Mouse (Mus musculus) adrenal gland (tissue): ENCODE measurements around the gene Capzb.

Source experiments
- intact Hi-C: fragments of 180-260 bp; cut with DNase I; formaldehyde crosslinking; loops from one replicate; pipeline ENCODE4 v1.15.1; 2025

Capzb gene

GRCm38 (mm10) chr4:139258621-139259301, 66.1 kb downstream of the Capzb start:
- intact Hi-C loops = no loop called here

DNA sequence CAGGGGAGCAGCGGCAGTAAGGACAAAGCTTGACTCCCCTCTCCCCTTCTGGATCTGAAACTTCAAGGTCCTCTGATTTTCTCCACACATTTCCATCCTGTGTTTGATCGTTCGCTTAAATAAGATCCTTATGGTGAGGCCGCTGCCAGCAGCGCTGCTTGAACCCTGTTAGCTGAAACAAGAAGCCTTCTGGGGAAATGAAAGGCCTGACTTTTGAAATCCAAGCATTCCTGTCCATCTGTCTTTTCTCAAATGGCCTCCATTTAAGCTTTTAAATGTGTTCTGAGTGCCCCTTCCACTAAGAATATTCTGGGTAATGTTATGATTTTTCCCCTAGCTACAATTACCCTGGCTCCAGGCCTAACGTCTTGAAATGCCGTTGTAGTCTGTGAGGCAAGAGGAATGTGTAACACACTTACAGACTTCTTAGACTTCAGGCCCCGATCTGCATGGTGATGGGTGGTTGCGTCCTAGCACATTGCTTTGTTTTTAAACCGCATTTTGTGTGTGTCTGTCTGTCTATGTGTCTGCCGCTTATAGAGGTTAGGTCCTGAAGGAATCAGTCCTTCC, 66.7 kb downstream of the Capzb start:
- intact Hi-C loops = no loop called here

DNA sequence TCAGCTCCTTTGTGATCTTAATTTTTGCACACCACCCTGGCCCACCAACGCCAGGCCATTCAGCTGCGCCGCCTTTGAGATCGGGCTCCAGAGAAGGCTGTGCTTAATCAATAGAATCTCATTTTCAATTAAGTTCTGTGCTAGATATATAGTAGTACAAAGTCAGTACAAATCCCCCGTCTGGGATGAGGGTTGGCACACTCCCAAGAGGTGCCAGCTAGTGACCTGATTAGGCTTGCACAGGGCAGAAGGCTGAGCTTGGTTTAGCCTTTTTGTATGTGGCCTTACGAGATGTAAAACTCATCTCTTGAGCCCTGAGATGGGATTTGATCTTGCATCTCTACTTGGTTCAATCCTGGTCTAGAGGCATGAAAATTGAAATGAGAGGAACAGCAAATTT, 70.3 kb downstream of the Capzb start:
- intact Hi-C loops = no loop called here

- intact Hi-C loops = no loop called here
Measured at GRCm38 (mm10) chr4:139265783-139266499, 73.2 kb downstream of the Capzb start.

- intact Hi-C loops = no loop called here
Measured at GRCm38 (mm10) chr4:139266500-139266865, 73.8 kb downstream of the Capzb start.

DNA sequence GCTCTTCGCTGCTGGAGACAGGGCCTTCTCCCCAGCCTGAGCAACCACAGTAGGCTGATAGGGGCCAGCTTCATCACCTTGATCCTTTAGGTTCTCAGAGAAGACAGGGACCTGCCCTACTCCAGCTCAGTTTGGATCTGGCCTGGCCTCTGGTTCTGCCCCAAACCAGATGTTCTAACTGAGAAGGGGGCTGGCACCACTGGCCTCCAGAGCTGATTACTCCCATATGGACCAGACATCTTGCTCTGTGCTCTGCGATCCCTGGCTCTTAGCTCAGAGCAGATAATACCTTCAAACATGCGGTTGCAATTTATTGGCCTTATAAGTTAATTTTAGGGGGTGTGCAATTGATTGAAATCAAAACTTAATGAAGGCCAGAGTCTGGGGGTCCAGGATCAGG, 74.6 kb downstream of the Capzb start:
- intact Hi-C loops = no loop called here

DNA sequence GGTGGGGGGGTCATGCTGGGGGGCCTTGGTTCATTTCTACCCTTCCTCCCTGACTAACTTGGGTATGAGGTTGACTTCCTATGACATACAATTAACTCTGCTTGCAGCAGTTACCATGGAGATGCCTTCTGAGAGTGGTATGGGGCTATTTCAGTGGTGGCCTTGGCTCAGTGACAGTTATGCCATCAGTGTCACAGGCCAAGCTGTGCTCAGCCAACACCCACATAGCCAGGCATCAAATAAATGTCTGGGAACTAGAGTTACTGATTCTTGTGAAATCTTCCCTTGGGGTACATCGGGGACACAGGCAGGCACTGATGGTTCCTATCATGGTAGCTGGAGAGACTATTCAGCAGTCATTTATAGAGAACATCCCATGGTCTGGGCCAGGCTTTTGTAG, 75.5 kb downstream of the Capzb start:
- intact Hi-C loops = no loop called here

DNA sequence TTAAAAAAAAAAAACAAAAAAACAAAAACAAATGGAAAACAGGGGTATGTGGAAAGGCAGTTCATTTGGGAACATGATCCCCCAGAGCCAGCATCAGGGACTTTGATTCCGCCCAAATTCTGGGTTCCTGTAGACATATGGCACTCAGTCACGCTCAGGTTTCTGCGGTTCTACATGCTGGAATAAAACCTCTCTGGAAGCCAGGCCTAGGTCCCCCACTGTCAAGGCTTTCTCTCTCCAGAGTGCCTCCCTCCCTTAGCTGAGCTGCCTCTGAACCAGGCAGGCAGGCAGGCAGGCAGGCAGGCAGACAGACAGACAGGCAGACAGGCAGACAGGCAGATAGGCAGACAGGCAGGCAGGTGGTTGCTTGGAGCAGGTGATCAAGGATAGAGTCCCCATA, 77.5 kb downstream of the Capzb start:
- intact Hi-C loops = no loop called here

- intact Hi-C loops = no loop called here
Measured at GRCm38 (mm10) chr4:139271562-139271961, 78.9 kb downstream of the Capzb start.

GRCm38 (mm10) chr4:139272951-139273680, 80.4 kb downstream of the Capzb start:
- intact Hi-C loops = no loop called here

DNA sequence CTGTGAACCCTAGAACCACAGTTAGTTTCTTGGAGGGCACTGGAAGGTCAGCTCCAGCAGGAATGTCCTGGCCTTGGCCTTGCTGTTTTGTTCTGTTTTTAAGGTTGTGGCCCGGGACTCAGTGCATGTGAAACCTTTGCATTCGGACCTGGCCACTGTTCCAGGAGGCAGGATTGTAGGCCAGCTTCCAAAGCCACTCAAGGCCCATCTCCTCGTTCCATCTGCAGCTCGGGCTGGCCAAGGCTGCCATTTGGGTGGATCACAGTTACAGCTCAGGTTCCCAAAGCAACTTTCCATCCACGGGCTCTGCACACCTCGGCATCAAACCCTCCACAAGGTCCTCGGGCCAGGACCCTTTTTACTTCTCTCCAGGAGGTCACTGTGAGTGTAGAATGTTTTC, 81.9 kb downstream of the Capzb start:
- intact Hi-C loops = no loop called here

GRCm38 (mm10) chr4:139276411-139276810, 83.7 kb downstream of the Capzb start:
- intact Hi-C loops = no loop called here

GRCm38 (mm10) chr4:139280530-139280929, 87.8 kb downstream of the Capzb start:
- intact Hi-C loops = no loop called here

GRCm38 (mm10) chr4:139281791-139282345, 89.2 kb downstream of the Capzb start:
- intact Hi-C loops = no loop called here

DNA sequence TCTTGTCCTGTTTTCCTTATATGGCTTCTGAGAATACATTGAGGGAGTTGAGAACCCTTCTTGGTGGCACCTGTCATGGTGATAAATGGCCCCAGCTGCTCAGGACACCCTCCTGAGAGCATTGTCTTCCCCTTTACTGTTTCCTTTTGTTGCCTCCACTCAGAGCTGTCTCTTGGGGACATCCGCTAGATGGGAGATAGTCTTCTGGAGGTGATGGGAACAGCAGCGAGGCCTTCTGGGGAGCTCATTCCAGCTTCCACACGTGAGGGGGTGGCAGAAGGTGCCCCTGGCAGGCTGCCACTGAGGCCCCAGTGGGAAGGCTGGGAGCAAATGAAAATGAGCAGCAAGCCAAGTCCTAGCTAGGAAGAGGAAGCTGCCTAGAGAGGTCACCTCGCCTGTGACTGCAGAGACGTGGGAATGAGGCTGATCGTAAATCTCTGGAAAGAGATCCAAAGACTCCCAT, 90.3 kb downstream of the Capzb start:
- intact Hi-C loops = no loop called here

- intact Hi-C loops = no loop called here
Measured at GRCm38 (mm10) chr4:139284877-139285276, 92.2 kb downstream of the Capzb start.

- intact Hi-C loops = no loop called here
Measured at GRCm38 (mm10) chr4:139286234-139286633, 93.5 kb downstream of the Capzb start.

GRCm38 (mm10) chr4:139287122-139287863, 94.6 kb downstream of the Capzb start:
- intact Hi-C loops = loop anchor here (1.0 kb wide), 1 partner anchor 201 kb away; no protein-coding TSS in a partner anchor

DNA sequence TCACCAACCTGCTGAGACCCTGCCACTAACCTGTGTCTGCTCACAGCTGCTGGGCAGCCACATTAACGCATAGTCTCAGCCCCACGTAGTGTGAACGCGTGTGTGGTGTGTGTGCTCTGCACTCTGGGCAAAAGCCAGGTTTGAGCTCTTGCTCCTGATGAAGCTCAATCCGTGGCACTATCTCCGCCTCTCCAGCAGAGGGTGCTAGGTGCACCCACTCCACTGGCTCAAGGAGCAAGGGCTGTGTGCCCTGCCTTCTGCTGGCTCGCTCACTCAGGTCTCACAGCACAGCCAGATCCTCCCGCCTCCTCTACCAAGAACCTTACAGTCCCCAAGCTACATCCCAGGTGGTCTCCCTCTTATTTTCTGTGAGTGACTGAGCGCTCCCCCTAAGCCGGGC, 96.3 kb downstream of the Capzb start:
- intact Hi-C loops = no loop called here

DNA sequence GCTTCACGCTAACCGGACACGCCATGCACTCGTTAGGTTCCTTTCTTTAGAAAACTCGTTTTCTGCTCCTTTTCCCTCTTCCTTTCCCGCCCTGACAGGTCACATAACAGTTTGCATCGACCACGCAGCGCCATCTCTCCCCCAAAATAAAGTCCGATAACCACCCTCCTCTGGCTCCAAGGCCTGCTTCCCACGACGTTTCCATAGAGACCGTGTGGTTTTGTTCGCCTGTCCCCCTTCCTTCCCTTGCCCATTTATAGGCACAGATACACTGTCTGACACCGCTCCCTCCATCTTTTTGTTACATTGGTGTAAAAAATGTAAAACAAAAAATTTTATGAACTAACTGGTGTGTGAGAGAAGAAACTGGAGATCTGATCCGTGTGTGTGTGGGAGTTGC, 98.4 kb downstream of the Capzb start:
- intact Hi-C loops = no loop called here

- intact Hi-C loops = no loop called here
Measured at GRCm38 (mm10) chr4:139292038-139292437, 99.3 kb downstream of the Capzb start.
